Mouse (Mus musculus): ENCODE results near the gene Plekhd1. TPM values are rescaled to one million over a fixed set of nuclear protein-coding genes. Genes with fewer than 3 reads are reported as not detected.

Plekhd1 gene
- polyA plus RNA-seq (2014; fragmentation: Illumina TruSeq; extraction: RNeasy Lipid Tissue Mini Kit (QIAGEN cat#74804); ENCODE audit: low read depth, low replicate concordance): not detected

GRCm38 (mm10) chr12:80692269-80692972 is at the start of gene Plekhd1:
Gene Plekhd1 (plus strand): TSS chr12:80692591.

GRCm38 (mm10) chr12:80643693-80644505 is 48.5 kb upstream of the Plekhd1 start, which contains the start of the genes Slc39a9 and Erh:
Gene Slc39a9 (plus strand): TSS chr12:80643883.
Gene Erh (minus strand): TSS chr12:80644341.

GRCm38 (mm10) chr12:80760396-80760801 is 68.0 kb downstream of the Plekhd1 start, which contains the start of gene Ccdc177:
Gene Ccdc177 (minus strand): TSS chr12:80760687.

Other genes starting within 250 kb of the Plekhd1 start
- 23.7 TPM for gene Exd2, start 229.5 kb upstream of the Plekhd1 start, polyA plus RNA-seq (2014; fragmentation: Illumina TruSeq; extraction: RNeasy Lipid Tissue Mini Kit (QIAGEN cat#74804); ENCODE audit: low read depth, low replicate concordance)
- gene Galnt16, start 174.3 kb upstream of the Plekhd1 start, polyA plus RNA-seq (2014; fragmentation: Illumina TruSeq; extraction: RNeasy Lipid Tissue Mini Kit (QIAGEN cat#74804); ENCODE audit: low read depth, low replicate concordance): 4.0 TPM
- 65.2 TPM for gene Slc39a9, start 48.7 kb upstream of the Plekhd1 start, polyA plus RNA-seq (2014; fragmentation: Illumina TruSeq; extraction: RNeasy Lipid Tissue Mini Kit (QIAGEN cat#74804); ENCODE audit: low read depth, low replicate concordance)
- 30.6 TPM for gene Erh, start 48.2 kb upstream of the Plekhd1 start, polyA plus RNA-seq (2014; fragmentation: Illumina TruSeq; extraction: RNeasy Lipid Tissue Mini Kit (QIAGEN cat#74804); ENCODE audit: low read depth, low replicate concordance)
- not detected for gene Ccdc177, start 68.1 kb downstream of the Plekhd1 start, polyA plus RNA-seq (2014; fragmentation: Illumina TruSeq; extraction: RNeasy Lipid Tissue Mini Kit (QIAGEN cat#74804); ENCODE audit: low read depth, low replicate concordance)
- gene Susd6, start 97.9 kb downstream of the Plekhd1 start, polyA plus RNA-seq (2014; fragmentation: Illumina TruSeq; extraction: RNeasy Lipid Tissue Mini Kit (QIAGEN cat#74804); ENCODE audit: low read depth, low replicate concordance): 45.4 TPM